Mouse (Mus musculus) heart, adult 2 months (tissue): ENCODE measurements at regions not wholly inside any gene's neighbourhood (a gene's known extent, or its start where the extent isn't known, plus 50 kb on each side); places are given as distances from the start of the nearest gene placed in this dataset.

Experiments
- CTCF ChIP-seq: fragments of 200-600 bp; IDR thresholded peaks from 2 replicates; pipeline ENCODE4 v1.8.1; 2022; ENCODE audit warnings: antibody characterized with exemption, mild to moderate bottlenecking, moderate library complexity
- EP300 ChIP-seq: fragments of 200-500 bp; IDR thresholded peaks from 2 replicates; pipeline ENCODE4 v1.6.1; 2011; ENCODE audit warnings: low read depth, low read length, control low read depth; ENCODE audit not compliant: insufficient read depth
- POLR2A ChIP-seq: fragments of 200-500 bp; IDR thresholded peaks from 2 replicates; pipeline ENCODE4 v1.6.1; 2011; ENCODE audit warnings: mild to moderate bottlenecking, low read depth, low read length, control low read depth; ENCODE audit not compliant: insufficient read depth

DNA sequence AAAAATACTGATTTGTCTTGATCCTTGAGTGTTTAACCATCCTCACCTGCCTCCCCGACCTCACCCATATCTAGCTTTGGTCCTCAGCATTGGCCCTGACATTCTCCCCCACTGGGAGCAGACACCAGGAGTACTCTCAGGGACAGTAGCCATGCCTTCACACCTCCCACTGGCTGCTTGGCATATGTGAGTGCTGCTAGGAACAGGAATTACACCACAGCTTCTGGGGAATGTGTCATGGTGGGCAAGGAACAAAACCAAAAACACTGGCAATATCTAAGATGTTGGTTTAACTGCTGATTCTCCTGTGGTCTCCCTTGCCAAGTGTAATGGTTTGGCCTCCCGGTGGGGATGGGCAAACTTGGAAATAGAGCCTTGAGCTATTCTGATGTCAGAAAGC is 248.6 kb downstream of the Tle3 start:
- TF ChIP-seq CTCF (no peak), EP300 (no peak), POLR2A (no peak)
